Mouse (Mus musculus): ENCODE data around the gene Arid3a. TPM values are rescaled to one million over a fixed set of nuclear protein-coding genes. Genes with fewer than 3 reads are reported as not detected.

The Arid3a gene
- total RNA-seq, 2 experiments from 2014 or later, result 36.7 to 67.8 TPM

- ATAC-seq (ENCODE audit: poor library complexity, severe bottlenecking), result no peak
These were observed 64.3 kb downstream of the Arid3a start for GRCm38 (mm10) chr10:79991099-79991498.

DNA sequence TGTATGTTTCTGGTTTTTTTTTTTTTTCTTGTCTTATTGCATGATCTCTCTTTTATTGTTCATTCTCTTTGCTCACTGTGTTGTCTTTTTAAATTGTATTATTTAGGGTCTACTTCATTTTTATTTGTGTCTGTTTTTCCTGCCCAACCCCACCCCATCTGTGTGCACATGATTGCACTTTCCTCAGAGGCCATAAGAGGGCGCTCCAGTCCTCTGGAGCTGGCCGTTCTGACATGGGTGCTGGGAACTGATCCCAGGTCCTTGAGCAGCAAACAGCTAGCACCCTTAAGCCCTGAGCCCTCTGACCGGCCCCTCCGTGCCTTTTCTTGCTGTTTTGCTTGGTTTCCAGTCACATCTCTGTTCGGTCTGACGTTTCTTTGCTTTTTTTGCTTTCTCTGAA is 64.7 kb downstream of the Arid3a start:
- no peak for ATAC-seq (ENCODE audit: poor library complexity, severe bottlenecking)

DNA sequence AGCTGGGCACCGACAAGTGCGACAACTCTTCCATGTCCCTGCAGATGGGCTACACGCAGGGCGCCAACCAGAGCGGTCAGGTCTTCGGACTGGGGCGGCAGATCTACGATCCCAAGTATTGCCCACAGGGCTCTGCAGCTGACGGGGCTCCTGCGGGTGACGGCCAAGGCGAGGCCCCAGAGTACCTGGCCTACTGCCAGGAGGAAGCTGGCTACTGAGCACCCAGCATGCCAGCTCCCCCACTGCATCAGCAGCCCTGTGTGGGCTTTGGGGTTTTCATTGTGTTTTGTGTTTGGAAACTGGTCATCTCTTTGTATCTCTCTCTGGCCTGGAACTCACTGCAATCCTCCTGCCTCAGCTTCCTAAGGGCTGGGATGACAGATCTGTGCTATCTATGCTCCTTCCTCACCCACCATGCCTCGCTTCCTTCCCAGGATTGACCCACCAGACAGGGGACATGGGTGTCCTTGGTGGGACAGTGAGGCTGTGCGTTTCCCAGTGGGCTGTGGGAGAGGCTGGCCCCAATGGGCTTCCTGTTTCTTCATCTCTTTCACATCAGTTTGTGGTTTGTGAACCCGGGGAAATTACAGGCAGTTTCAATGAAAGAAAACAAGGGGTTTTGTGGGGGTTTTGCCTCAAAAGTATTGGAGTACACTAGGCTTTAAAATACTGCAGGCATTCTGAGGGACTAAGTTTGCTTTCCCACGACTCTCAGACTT is 67.7 kb downstream of the Arid3a start:
- peak; percentile 48 for ATAC-seq (ENCODE audit: poor library complexity, severe bottlenecking)

DNA sequence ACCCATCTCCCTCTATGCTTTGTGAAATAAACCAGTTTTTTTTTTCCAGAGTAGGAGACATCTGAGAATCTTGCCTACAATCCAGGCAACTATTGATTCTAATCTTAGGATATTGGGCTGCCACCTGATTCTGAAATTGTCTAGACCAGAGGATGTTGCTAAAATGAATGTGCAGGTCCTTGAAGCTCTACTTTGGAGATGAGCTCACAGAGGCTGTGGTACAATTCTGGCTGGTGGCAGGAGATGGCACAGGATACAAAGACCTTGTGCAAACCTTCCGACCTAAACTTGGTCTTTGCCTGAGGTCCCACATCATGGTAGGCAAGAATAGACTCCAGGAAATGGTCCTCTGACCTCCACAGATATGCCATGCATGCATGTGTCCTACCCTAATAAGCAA is 68.8 kb downstream of the Arid3a start:
- no peak for ATAC-seq (ENCODE audit: poor library complexity, severe bottlenecking)

GRCm38 (mm10) chr10:79996272-79997033 is 69.6 kb downstream of the Arid3a start, which contains the start of gene Abca7:
Abca7 (plus strand) TSS chr10:79996494.
- peak; percentile 87 for ATAC-seq (ENCODE audit: poor library complexity, severe bottlenecking)

DNA sequence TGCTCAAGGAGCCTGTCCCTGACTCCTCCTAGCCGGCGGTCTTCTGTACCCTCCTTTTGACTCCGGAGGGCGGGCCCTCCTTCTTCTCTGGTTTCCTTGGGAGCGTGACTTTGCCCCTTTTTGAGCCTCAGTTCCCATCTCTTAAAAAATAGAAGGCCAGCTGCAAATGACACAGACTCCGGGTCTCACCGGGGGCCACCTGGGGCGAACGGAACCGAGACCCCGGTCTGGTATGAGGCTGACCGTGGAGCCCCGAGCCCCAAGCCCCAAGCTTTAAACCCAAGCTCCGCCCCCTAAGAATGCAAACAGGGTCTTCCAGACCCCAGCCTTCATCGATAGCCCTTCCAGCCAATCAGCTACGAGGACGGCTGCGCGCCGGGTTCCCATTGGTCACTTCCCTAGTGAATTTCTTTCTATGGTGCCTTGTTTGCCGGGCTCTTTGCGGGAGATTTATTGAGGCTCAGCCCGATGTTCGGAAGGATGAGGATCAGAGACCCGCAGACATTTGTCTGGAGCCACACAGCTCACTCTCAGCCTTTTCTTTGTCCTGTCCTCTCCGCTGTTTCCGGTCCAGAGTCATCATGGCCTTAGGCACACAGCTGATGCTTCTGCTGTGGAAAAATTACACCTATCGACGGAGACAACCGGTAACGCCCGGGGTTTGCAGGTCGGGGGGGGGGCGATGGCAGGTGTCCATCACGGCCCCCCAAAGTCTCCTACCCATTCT is 70.4 kb downstream of the Arid3a start:
- peak; percentile 41 for ATAC-seq (ENCODE audit: poor library complexity, severe bottlenecking)

GRCm38 (mm10) chr10:79997819-79998218 is 71.0 kb downstream of the Arid3a start:
- no peak for ATAC-seq (ENCODE audit: poor library complexity, severe bottlenecking)

DNA sequence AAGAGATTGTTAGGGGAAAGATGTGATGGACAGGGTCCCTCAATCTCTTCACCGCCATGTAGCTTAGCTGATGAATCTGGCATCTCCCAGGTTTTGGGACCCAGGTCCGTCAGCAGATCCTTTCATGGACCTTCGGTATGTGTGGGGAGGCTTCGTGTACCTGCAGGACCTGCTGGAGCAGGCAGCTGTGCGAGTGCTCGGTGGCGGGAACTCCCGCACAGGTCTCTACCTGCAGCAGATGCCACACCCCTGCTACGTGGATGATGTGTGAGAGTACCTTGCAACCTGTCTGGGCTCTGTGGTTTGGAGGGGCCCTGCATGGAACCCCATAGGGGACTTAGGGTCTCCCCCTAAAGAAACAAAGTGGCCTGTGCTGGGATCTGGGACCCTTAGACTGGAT is 75.1 kb downstream of the Arid3a start:
- no peak for ATAC-seq (ENCODE audit: poor library complexity, severe bottlenecking)

DNA sequence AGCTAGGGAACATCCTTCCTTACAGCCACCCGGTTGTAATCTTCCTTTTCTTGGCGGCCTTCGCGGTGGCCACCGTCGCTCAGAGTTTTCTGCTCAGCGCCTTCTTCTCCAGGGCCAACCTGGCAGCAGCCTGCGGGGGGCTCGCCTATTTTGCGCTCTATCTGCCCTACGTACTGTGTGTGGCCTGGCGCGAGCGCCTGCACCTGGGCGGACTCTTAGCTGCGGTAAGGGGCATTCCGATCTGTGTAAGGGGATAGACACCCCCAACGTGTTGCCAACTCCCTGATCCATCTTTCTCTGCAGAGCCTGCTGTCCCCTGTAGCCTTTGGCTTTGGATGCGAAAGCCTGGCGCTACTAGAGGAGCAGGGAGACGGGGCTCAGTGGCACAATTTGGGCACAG is 76.0 kb downstream of the Arid3a start:
- no peak for ATAC-seq (ENCODE audit: poor library complexity, severe bottlenecking)

GRCm38 (mm10) chr10:80003374-80004232 is 76.8 kb downstream of the Arid3a start:
- ATAC-seq (ENCODE audit: poor library complexity, severe bottlenecking), result no peak

GRCm38 (mm10) chr10:80004233-80004705 is 77.4 kb downstream of the Arid3a start:
- ATAC-seq (ENCODE audit: poor library complexity, severe bottlenecking), result no peak

Other genes starting within 250 kb of the Arid3a start
Only the 30 nearest of the 35 such genes appear.
- 0.04 TPM in 1 of 2 replicates, not detected in the other for gene Hcn2, start 210.4 kb upstream of the Arid3a start, total RNA-seq (2015)
- gene Hcn2, start 210.4 kb upstream of the Arid3a start, total RNA-seq (2017), result not detected in 2 replicates
- gene Polrmt, start 180.5 kb upstream of the Arid3a start, total RNA-seq (2015), result 20.9 and 27.8 TPM in 2 replicates
- 9.7 and 12.6 TPM in 2 replicates for gene Polrmt, start 180.5 kb upstream of the Arid3a start, total RNA-seq (2017)
- not detected in 2 replicates for gene Fgf22, start 172.0 kb upstream of the Arid3a start, total RNA-seq (2015)
- gene Fgf22, start 172.0 kb upstream of the Arid3a start, total RNA-seq (2017), result not detected in 2 replicates
- 30.4 and 34.0 TPM in 2 replicates for gene Rnf126, start 160.1 kb upstream of the Arid3a start, total RNA-seq (2015)
- 12.5 and 13.0 TPM in 2 replicates for gene Rnf126, start 160.1 kb upstream of the Arid3a start, total RNA-seq (2017)
- 3.9 and 5.3 TPM in 2 replicates for gene Fstl3, start 149.8 kb upstream of the Arid3a start, total RNA-seq (2015)
- gene Fstl3, start 149.8 kb upstream of the Arid3a start, total RNA-seq (2017), result 1.7 and 2.7 TPM in 2 replicates
- gene Prss57, start 136.1 kb upstream of the Arid3a start, total RNA-seq (2015), result 2.7 and 5.6 TPM in 2 replicates
- 1.2 and 1.8 TPM in 2 replicates for gene Prss57, start 136.1 kb upstream of the Arid3a start, total RNA-seq (2017)
- gene Palm, start 133.5 kb upstream of the Arid3a start, total RNA-seq (2015), result 39.3 and 42.2 TPM in 2 replicates
- gene Palm, start 133.5 kb upstream of the Arid3a start, total RNA-seq (2017), result 30.2 and 35.5 TPM in 2 replicates
- not detected in 2 replicates for gene Misp, start 106.1 kb upstream of the Arid3a start, total RNA-seq (2015)
- not detected in 2 replicates for gene Misp, start 106.1 kb upstream of the Arid3a start, total RNA-seq (2017)
- 138 and 144 TPM in 2 replicates for gene Ptbp1, start 72.6 kb upstream of the Arid3a start, total RNA-seq (2015)
- 97.9 and 133 TPM in 2 replicates for gene Ptbp1, start 72.6 kb upstream of the Arid3a start, total RNA-seq (2017)
- gene Prtn3, start 52.6 kb upstream of the Arid3a start, total RNA-seq (2015), result 322 and 372 TPM in 2 replicates
- 92.6 and 97.3 TPM in 2 replicates for gene Prtn3, start 52.6 kb upstream of the Arid3a start, total RNA-seq (2017)
- gene Plppr3, start 52.4 kb upstream of the Arid3a start, total RNA-seq (2015), result 6.2 and 10.6 TPM in 2 replicates
- 13.2 and 17.6 TPM in 2 replicates for gene Plppr3, start 52.4 kb upstream of the Arid3a start, total RNA-seq (2017)
- gene Elane, start 40.8 kb upstream of the Arid3a start, total RNA-seq (2015), result 348 and 366 TPM in 2 replicates
- 161 and 164 TPM in 2 replicates for gene Elane, start 40.8 kb upstream of the Arid3a start, total RNA-seq (2017)
- not detected in 2 replicates for gene Cfd, start 36.2 kb upstream of the Arid3a start, total RNA-seq (2015)
- gene Cfd, start 36.2 kb upstream of the Arid3a start, total RNA-seq (2017), result not detected in 2 replicates
- 12.0 and 13.6 TPM in 2 replicates for gene Med16, start 18.1 kb upstream of the Arid3a start, total RNA-seq (2015)
- 17.5 and 18.0 TPM in 2 replicates for gene Med16, start 18.1 kb upstream of the Arid3a start, total RNA-seq (2017)
- not detected in 2 replicates for gene Gm26602, start 16.2 kb upstream of the Arid3a start, total RNA-seq (2015)
- gene Gm26602, start 16.2 kb upstream of the Arid3a start, total RNA-seq (2017), result not detected in 2 replicates
- 0.18 and 0.29 TPM in 2 replicates for gene Kiss1r, start 10.1 kb upstream of the Arid3a start, total RNA-seq (2015)
- gene Kiss1r, start 10.1 kb upstream of the Arid3a start, total RNA-seq (2017), result 0.26 and 0.77 TPM in 2 replicates
- 118 and 121 TPM in 2 replicates for gene R3hdm4, start 5.8 kb upstream of the Arid3a start, total RNA-seq (2015)
- gene R3hdm4, start 5.8 kb upstream of the Arid3a start, total RNA-seq (2017), result 92.1 and 134 TPM in 2 replicates
- 10.6 and 15.7 TPM in 2 replicates for gene Wdr18, start 33.1 kb downstream of the Arid3a start, total RNA-seq (2015)
- gene Wdr18, start 33.1 kb downstream of the Arid3a start, total RNA-seq (2017), result 7.8 TPM in 2 replicates
- not detected in 2 replicates for gene Grin3b, start 43.7 kb downstream of the Arid3a start, total RNA-seq (2015)
- gene Grin3b, start 43.7 kb downstream of the Arid3a start, total RNA-seq (2017), result 0.18 TPM in 1 of 2 replicates, not detected in the other
- gene Tmem259, start 57.3 kb downstream of the Arid3a start, total RNA-seq (2015), result 51.6 and 52.2 TPM in 2 replicates
- gene Tmem259, start 57.3 kb downstream of the Arid3a start, total RNA-seq (2017), result 52.1 and 53.2 TPM in 2 replicates
- 174 and 175 TPM in 2 replicates for gene Cnn2, start 61.5 kb downstream of the Arid3a start, total RNA-seq (2015)
- gene Cnn2, start 61.5 kb downstream of the Arid3a start, total RNA-seq (2017), result 286 and 299 TPM in 2 replicates
- gene Abca7, start 69.5 kb downstream of the Arid3a start, total RNA-seq (2015), result 32.6 and 34.7 TPM in 2 replicates
- gene Abca7, start 69.5 kb downstream of the Arid3a start, total RNA-seq (2017), result 33.6 and 37.4 TPM in 2 replicates
- gene Arhgap45, start 89.6 kb downstream of the Arid3a start, total RNA-seq (2015), result 135 and 140 TPM in 2 replicates
- 235 and 237 TPM in 2 replicates for gene Arhgap45, start 89.6 kb downstream of the Arid3a start, total RNA-seq (2017)
- 70.2 and 70.7 TPM in 2 replicates for gene Polr2e, start 112.8 kb downstream of the Arid3a start, total RNA-seq (2015)
- gene Polr2e, start 112.8 kb downstream of the Arid3a start, total RNA-seq (2017), result 58.4 and 69.2 TPM in 2 replicates
- gene Gpx4, start 120.1 kb downstream of the Arid3a start, total RNA-seq (2015), result 259 and 303 TPM in 2 replicates
- gene Gpx4, start 120.1 kb downstream of the Arid3a start, total RNA-seq (2017), result 375 and 378 TPM in 2 replicates
- 32.4 and 33.0 TPM in 2 replicates for gene Sbno2, start 178.5 kb downstream of the Arid3a start, total RNA-seq (2015)
- gene Sbno2, start 178.5 kb downstream of the Arid3a start, total RNA-seq (2017), result 41.9 and 46.7 TPM in 2 replicates
- 58.0 and 60.7 TPM in 2 replicates for gene Stk11, start 188.8 kb downstream of the Arid3a start, total RNA-seq (2015)
- gene Stk11, start 188.8 kb downstream of the Arid3a start, total RNA-seq (2017), result 142 and 146 TPM in 2 replicates
- 161 and 162 TPM in 2 replicates for gene Atp5d, start 211.6 kb downstream of the Arid3a start, total RNA-seq (2015)
- 31.0 and 34.7 TPM in 2 replicates for gene Atp5d, start 211.6 kb downstream of the Arid3a start, total RNA-seq (2017)
- gene Cbarp, start 213.8 kb downstream of the Arid3a start, total RNA-seq (2015), result 1.6 and 2.2 TPM in 2 replicates
- 1.4 TPM in 1 of 2 replicates, not detected in the other for gene Cbarp, start 213.8 kb downstream of the Arid3a start, total RNA-seq (2017)
- gene Midn, start 221.2 kb downstream of the Arid3a start, total RNA-seq (2015), result 29.5 and 29.6 TPM in 2 replicates
- gene Midn, start 221.2 kb downstream of the Arid3a start, total RNA-seq (2017), result 22.4 and 36.1 TPM in 2 replicates

All from megakaryocyte, adult 5-6 weeks (primary cell).